Mouse (Mus musculus) forebrain, embryonic 16.5 days (tissue): ENCODE measurements at regions not wholly inside any gene's neighbourhood (a gene's known extent, or its start where the extent isn't known, plus 50 kb on each side); places are given as distances from the start of the nearest gene placed in this dataset.

ENCODE experiments used
- ATAC-seq: fragments of 200-750 bp; cut with Nextera tagmentation; 2 replicates; pipeline ENCODE4 v1.8.0; 2017; ENCODE audit warnings: mild to moderate bottlenecking, moderate library complexity
- H3K27ac ChIP-seq: fragments of 300-500 bp; sonication (generic); 2 replicates; pipeline ENCODE4 v1.5.1; 2014; ENCODE audit warnings: low read length, control low read depth
- H3K27me3 ChIP-seq: fragments of 300-500 bp; sonication (generic); replicated peaks from 2 replicates; pipeline ENCODE4 v1.6.1; 2014; ENCODE audit warnings: low read length; ENCODE audit not compliant: control insufficient read depth, insufficient read depth
- H3K36me3 ChIP-seq: fragments of 300-500 bp; sonication (generic); 2 replicates; pipeline ENCODE4 v1.6.1; 2014; ENCODE audit not compliant: control insufficient read depth, insufficient read depth
- H3K4me1 ChIP-seq: fragments of 300-500 bp; sonication (generic); replicated peaks from 2 replicates; pipeline ENCODE4 v1.6.1; 2014; ENCODE audit warnings: low read length; ENCODE audit not compliant: control insufficient read depth, insufficient read depth
- H3K4me2 ChIP-seq: fragments of 300-500 bp; sonication (generic); 2 replicates; pipeline ENCODE4 v1.6.1; 2014; ENCODE audit warnings: mild to moderate bottlenecking, low read length, control low read depth
- H3K4me3 ChIP-seq: fragments of 300-500 bp; sonication (generic); replicated peaks from 2 replicates; pipeline ENCODE4 v1.5.1; 2014; ENCODE audit warnings: mild to moderate bottlenecking, low read length, control low read depth
- H3K9ac ChIP-seq: fragments of 300-500 bp; sonication (generic); replicated peaks from 2 replicates; pipeline ENCODE4 v1.6.1; 2014; ENCODE audit warnings: low read depth, low read length, control low read depth
- H3K9me3 ChIP-seq: fragments of 300-500 bp; sonication (generic); 2 replicates; pipeline ENCODE4 v1.6.1; 2016; ENCODE audit warnings: low read length; ENCODE audit not compliant: control insufficient read depth
- WGBS: fragments of 180-500 bp; shearing (Covaris S2); extraction: QIAGEN DNeasy Blood & Tissue Kit; methylation state at CpG from one replicate; pipeline ENCODE4 v1.1.7; 2014; 5-methylcytosine and 5-hydroxymethylcytosine counted together

DNA sequence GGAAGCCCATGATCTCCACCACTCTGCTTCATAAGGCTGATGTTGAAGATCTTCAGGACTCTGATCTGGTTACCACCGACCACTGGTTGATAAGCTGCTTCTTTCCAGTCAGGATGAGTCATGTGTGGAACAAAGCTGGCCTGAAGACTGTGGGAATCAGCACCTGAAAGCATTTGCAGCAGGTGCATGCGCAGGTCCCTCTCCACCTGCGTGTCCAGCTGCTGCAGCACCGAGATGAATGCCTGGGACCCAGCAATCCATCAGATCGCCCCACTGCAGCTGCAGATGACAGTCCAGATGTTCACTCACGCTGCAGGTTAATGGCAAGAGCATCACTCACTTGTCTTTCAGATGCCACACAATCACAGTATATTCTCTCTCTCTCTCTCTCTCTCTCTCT lies 230.4 kb upstream of the Kdm8 start:
- 85% methylated on average over 6 of the region's 6 CpGs for WGBS
- no peak for ATAC-seq
- Histone ChIP-seq H3K4me1 (no peaks in the 10 kb centered on the region), H3K4me2 (no peak overlapping the region), H3K27me3 (no peaks in the 10 kb centered on the region), H3K4me3 (no peak overlapping the region), H3K27ac (no peak overlapping the region), H3K9me3 (no peaks in the 10 kb centered on the region), H3K36me3 (no peaks in the 10 kb centered on the region), H3K9ac (no peak overlapping the region)

DNA sequence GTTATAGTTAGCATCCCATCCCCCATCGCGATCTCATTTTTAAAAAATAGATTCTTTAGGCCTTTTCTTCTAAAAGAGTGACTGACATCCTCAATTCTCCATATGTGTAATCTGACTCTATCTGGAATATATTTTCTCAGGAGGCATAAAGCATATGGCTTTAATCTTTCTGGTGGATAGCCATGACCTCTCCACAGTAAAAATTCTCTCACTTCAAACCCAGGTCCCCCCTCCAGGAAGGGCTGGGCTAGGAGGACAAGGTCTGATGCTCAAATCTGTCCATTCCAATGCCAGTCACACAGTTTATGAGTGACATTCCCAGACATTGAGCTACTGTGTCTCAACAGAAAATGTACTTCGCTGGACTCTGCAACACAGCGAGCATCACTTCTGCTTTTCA lies 226.8 kb upstream of the Kdm8 start:
- Histone ChIP-seq H3K4me2 (no peak overlapping the region), H3K4me1 (no peaks in the 10 kb centered on the region), H3K27ac (no peak overlapping the region), H3K9ac (no peak overlapping the region), H3K27me3 (no peaks in the 10 kb centered on the region), H3K36me3 (no peaks in the 10 kb centered on the region), H3K9me3 (no peaks in the 10 kb centered on the region), H3K4me3 (no peak overlapping the region)
- ATAC-seq = no peak
- 88% methylated on average over 4 of the region's 4 CpGs for WGBS

DNA sequence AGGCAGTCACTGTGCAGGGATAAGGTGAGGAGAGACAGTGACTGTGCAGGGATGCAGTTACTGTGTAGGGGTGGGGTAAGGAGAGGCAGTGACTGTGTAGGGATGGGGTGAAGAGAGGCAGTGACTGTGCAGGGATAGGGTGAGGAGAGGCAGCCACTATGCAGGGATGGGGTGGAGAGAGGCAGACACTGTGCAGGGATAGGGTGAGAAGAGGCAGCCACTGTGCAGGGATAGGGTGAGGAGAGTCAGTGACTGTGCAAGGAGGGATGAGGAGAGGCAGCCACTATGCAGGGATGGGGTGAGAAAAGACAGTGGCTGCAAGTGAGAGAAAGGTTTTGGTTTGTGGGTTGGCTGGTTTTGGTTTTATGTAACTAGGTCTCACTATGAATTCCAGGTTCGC lies 221.8 kb upstream of the Kdm8 start:
- 95% methylated on average over 1 of the region's 1 CpGs for WGBS
- Histone ChIP-seq H3K9ac (no peak overlapping the region), H3K27me3 (no peaks in the 10 kb centered on the region), H3K4me2 (no peak overlapping the region), H3K27ac (no peak overlapping the region), H3K9me3 (no peaks in the 10 kb centered on the region), H3K36me3 (no peaks in the 10 kb centered on the region), H3K4me1 (no peaks in the 10 kb centered on the region), H3K4me3 (no peak overlapping the region)
- no peak for ATAC-seq

DNA sequence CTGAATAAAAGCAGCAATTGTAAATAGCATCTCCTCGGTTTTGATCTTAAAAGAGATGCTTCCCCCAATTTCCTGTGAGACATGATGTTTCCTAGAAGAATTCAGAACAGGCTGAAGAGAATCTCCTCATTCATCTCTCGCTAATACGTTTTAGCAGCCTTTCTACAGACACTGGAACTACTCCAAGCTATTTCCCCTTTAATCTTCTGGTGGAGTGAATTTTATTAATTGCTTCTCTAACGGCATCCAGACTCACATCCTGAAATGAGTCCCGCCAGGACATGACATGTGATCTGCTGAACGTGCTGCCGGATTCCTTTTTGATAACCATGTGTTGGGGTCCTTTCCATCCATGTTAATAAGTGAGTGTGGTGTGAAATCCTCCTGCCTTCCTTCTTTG lies 209.6 kb upstream of the Kdm8 start:
- WGBS = 33% methylated on average over 7 of the region's 7 CpGs
- H3K4me2 ChIP-seq = no peak overlapping the region

DNA sequence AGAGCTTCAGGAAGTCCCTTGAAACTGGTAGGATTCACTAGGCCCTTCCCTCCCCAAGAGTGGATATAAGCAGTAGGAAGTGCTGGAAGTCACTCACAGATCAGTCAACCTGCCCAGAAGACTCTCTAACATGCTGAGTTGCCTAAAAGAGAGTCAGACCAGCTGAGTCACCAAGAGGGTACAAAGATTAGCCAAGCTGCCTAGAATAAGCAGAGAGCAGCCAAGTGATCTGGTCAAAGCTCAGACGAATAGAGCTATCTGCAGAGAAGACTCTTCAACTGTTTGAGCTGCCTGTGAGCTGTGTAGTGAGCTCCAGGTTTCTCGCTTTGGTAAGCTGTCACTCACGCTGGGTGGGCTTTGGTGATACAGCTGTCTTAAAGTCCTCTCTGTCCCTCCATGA lies 207.4 kb upstream of the Kdm8 start:
- no peak overlapping the region for H3K4me3 ChIP-seq
- H3K36me3 ChIP-seq = no peaks in the 10 kb centered on the region
- no peaks in the 10 kb centered on the region for H3K27me3 ChIP-seq
- no peaks in the 10 kb centered on the region for H3K9me3 ChIP-seq
- H3K4me1 ChIP-seq = no peaks in the 10 kb centered on the region
- WGBS = 88% methylated on average over 3 of the region's 3 CpGs
- no peak for ATAC-seq
- H3K9ac ChIP-seq = no peak overlapping the region
- no peak overlapping the region for H3K27ac ChIP-seq
- no peak overlapping the region for H3K4me2 ChIP-seq

More for the DNA sequence above, 209.6 kb upstream of the Kdm8 start:
- Histone ChIP-seq H3K27ac (no peak overlapping the region), H3K4me1 (no peaks in the 10 kb centered on the region), H3K27me3 (no peaks in the 10 kb centered on the region), H3K4me3 (no peak overlapping the region), H3K9ac (no peak overlapping the region), H3K9me3 (no peaks in the 10 kb centered on the region), H3K36me3 (no peaks in the 10 kb centered on the region)
- no peak for ATAC-seq

DNA sequence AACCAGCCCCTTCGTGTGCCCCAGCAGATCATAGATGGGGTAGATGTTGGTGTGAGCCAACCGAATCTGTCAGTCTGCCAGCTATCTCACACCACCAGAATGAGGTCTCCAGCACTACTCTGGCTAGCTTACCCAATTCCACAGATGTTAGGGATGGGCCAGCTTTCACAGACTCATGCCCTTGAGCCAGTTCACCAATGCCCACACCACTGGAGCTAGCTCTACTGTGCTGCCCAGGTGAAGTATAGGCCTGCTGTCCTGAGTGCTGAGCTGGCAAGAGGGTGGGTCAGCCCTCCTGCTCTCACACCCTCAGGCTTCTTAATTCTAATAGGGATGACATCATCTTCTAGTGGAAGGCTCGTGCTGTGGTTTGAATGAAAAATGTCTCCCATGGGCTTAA lies 201.5 kb upstream of the Kdm8 start:
- WGBS = 76% methylated on average over 3 of the region's 3 CpGs
- H3K4me1 ChIP-seq = no peaks in the 10 kb centered on the region
- ATAC-seq = no peak
- H3K36me3 ChIP-seq = no peaks in the 10 kb centered on the region
- no peak overlapping the region for H3K4me2 ChIP-seq
- no peaks in the 10 kb centered on the region for H3K9me3 ChIP-seq
- no peaks in the 10 kb centered on the region for H3K27me3 ChIP-seq
- no peak overlapping the region for H3K9ac ChIP-seq
- H3K27ac ChIP-seq = no peak overlapping the region
- no peak overlapping the region for H3K4me3 ChIP-seq

DNA sequence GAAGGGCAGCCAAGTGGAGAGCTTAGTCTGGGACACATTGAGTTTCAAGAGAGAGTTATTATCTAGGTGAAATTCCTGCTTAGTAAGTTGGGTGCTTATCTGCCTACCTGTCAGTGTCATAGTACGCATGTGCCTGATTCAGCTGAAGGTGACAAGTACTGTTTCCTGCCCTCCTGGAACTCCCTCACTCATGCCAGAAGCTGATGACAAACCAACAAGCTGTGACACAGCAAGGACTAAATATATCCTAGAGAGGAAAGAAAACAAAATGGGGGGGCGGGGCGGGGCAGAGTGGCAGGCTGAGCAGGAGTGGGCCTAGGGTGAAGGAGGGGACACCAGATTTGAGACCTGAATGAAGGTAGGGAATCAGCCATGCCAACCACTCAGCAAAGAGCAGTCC lies 196.1 kb upstream of the Kdm8 start:
- H3K9ac ChIP-seq = no peak overlapping the region
- no peaks in the 10 kb centered on the region for H3K36me3 ChIP-seq
- H3K27ac ChIP-seq = no peak overlapping the region
- H3K27me3 ChIP-seq = no peaks in the 10 kb centered on the region
- no peak overlapping the region for H3K4me2 ChIP-seq
- no peak for ATAC-seq
- H3K4me1 ChIP-seq = peaks cover 3% of the 10 kb centered on the region
- 91% methylated on average over 3 of the region's 3 CpGs for WGBS
- H3K9me3 ChIP-seq = no peaks in the 10 kb centered on the region
- H3K4me3 ChIP-seq = no peak overlapping the region

DNA sequence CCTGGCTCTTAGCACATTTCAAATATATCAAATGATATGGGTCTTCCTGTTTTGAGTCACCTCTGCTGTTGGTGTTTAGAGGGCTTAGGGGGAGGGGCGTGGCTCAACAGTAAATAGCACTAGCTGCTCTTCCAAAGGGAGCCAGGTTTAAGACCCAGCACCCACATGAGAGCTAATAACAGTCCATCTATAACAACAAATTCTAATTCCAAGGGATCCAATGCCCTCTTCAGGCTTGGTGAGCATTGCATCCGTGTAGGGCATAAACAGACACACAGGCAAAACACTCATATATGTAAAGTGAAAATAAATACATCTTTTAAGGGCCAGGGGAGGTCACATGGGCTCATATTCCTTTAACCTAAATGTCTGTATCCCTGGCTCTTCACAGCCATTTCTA lies 194.1 kb upstream of the Kdm8 start:
- Histone ChIP-seq H3K9ac (no peak overlapping the region), H3K4me3 (no peak overlapping the region), H3K27ac (no peak overlapping the region), H3K4me1 (peaks cover 8% of the 10 kb centered on the region), H3K36me3 (no peaks in the 10 kb centered on the region), H3K9me3 (no peaks in the 10 kb centered on the region), H3K27me3 (no peaks in the 10 kb centered on the region), H3K4me2 (no peak overlapping the region)
- ATAC-seq = no peak
- 65% methylated on average over 2 of the region's 2 CpGs for WGBS

DNA sequence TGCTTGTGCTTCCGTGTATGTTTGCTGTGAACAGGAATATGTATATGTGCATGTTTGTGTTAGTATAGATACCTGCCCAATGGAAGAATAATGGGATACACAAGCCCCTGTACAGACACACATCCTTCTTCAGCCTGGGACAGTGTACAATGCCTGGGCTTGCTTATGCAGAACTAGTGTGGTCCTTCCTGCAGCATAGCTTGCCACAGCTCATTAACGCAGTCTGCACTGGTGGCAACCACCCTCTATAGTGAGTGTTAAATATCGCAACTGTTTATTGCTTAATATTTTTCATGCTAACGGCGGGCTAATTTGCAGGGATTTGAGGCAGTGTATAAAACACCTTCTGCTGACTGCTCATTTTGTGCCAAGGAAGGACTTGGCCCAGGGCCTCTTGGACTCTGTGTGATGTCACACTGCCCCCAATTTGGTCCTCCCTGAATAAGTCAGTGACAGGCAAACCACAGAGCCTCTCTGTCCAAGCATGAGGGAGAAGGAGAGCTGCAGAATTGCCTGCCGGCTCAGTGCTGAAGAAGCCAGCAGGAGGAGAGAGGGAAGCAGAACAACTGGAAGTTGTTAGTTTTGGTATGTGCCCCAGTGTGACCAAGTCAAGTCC lies 193.4 kb upstream of the Kdm8 start:
- H3K9ac ChIP-seq = no peak overlapping the region
- H3K36me3 ChIP-seq = no peaks in the 10 kb centered on the region
- ATAC-seq = peak; percentile 71
- H3K4me3 ChIP-seq = no peak overlapping the region
- no peaks in the 10 kb centered on the region for H3K27me3 ChIP-seq
- no peaks in the 10 kb centered on the region for H3K9me3 ChIP-seq
- H3K4me2 ChIP-seq = no peak overlapping the region
- H3K4me1 ChIP-seq = peaks cover 8% of the 10 kb centered on the region
- H3K27ac ChIP-seq = no peak overlapping the region
- WGBS = 42% methylated on average over 6 of the region's 6 CpGs

DNA sequence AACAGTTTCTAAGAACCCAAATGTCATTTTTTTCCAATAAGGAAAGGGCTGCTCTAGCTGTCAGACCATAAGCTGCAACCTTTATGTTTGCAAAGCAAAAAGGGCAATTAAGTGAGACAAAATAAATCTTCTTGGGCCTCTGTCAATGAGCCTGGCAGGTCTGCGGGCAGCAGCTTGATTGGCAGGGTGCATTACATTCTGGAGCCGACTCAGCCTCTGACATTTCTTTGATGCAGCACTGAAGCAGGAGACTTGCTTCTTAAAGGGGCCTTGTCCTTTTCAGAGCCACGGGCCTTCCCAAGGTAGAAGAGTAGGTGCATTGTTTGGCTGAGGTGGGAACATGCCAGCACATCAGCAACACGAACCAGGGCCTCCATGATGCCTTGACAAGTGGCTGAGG lies 190.2 kb upstream of the Kdm8 start:
- Histone ChIP-seq H3K27me3 (no peaks in the 10 kb centered on the region), H3K4me2 (no peak overlapping the region), H3K4me3 (no peak overlapping the region), H3K36me3 (no peaks in the 10 kb centered on the region), H3K4me1 (peaks cover 8% of the 10 kb centered on the region), H3K9ac (no peak overlapping the region), H3K9me3 (no peaks in the 10 kb centered on the region), H3K27ac (no peak overlapping the region)
- 6% methylated on average over 4 of the region's 4 CpGs for whole genome bisulfite sequencing
- ATAC-seq = no peak
